7 mouse cellular contexts compared by ENCODE assay signal in genomic region chr5:77803562-77803961, GRCm38 (mm10).
DNase-seq lines count a peak whose midpoint lies in the region; TF ChIP-seq lines count a peak whose summit lies in the region.

No protein-coding gene starts in this region.

- DNase-seq in 416B (ENCODE audit: low read depth) = peak; percentile 65
- DNase-seq in cerebellum, postnatal 14 days = peak; percentile 88 to 91
- DNase-seq in hindbrain, embryonic 10.5 days (ENCODE audit: low spot score) = peak; percentile 60
- DNase-seq in layer of hippocampus, adult 2 months (ENCODE audit: low spot score in 2 of 2) = peak; percentile 36 to 80
- peak; percentile 34 for DNase-seq in lung, postnatal 10 days
- DNase-seq in right cerebral cortex, postnatal 25 days = peak; percentile 55

- no peaks in the 10 kb centered on the region for H3K27me3 ChIP-seq in E14TG2a.4 (ENCODE audit: insufficient read depth, low read length)
- H3K27me3 ChIP-seq in hindbrain, embryonic 10.5 days (ENCODE audit: insufficient read depth, poor library complexity, severe bottlenecking) = no peaks in the 10 kb centered on the region

- WGBS in hindbrain, embryonic 10.5 days = 67% methylated on average over 6 of the region's 6 CpGs

- H3K4me1 ChIP-seq in E14TG2a.4 (replicated peaks; ENCODE audit: low read depth, low read length) = no peaks in the 10 kb centered on the region
- H3K4me1 ChIP-seq in hindbrain, embryonic 10.5 days (replicated peaks) = no peaks in the 10 kb centered on the region; the same call in 1 of the 2 replicates

- no peaks in the 10 kb centered on the region for H3K9me3 ChIP-seq in E14TG2a.4 (ENCODE audit: low read length)
- H3K9me3 ChIP-seq in hindbrain, embryonic 10.5 days = no peaks in the 10 kb centered on the region

- H3K4me3 ChIP-seq in E14TG2a.4 (replicated peaks; ENCODE audit: low read length) = no peak overlapping the region
- H3K4me3 ChIP-seq in hindbrain, embryonic 10.5 days = no peak overlapping the region
- H3K4me3 ChIP-seq in layer of hippocampus, adult 2 months = peak overlapping the region; percentile 55

- no peaks in the 10 kb centered on the region for H3K36me3 ChIP-seq in E14TG2a.4 (ENCODE audit: insufficient read depth, low read length)
- no peaks in the 10 kb centered on the region for H3K36me3 ChIP-seq in hindbrain, embryonic 10.5 days

- no peak overlapping the region for H3K27ac ChIP-seq in hindbrain, embryonic 10.5 days
- no peak overlapping the region for H3K27ac ChIP-seq in layer of hippocampus, adult 2 months

- peak; percentile 64 for TF ChIP-seq CTCF in E14TG2a.4 (conservative IDR thresholded peaks at IDR 0.05; ENCODE audit: low read length)
- TF ChIP-seq CTCF in layer of hippocampus, adult 2 months (conservative IDR thresholded peaks at IDR 0.05) = peak; percentile 96

Comparison
In these comparisons a context has a peak if more than half of its experiments do, and no peak if none do; other contexts are left out.
1. DNase-seq: peak in every context shown above with its lines; median percentile 90 in cerebellum, postnatal 14 days; 65 in 416B; 60 in hindbrain, embryonic 10.5 days; 58 in layer of hippocampus, adult 2 months; 55 in right cerebral cortex, postnatal 25 days; 34 in lung, postnatal 10 days.